ENCODE assay signal across 8 mouse cellular contexts in the genomic region with DNA sequence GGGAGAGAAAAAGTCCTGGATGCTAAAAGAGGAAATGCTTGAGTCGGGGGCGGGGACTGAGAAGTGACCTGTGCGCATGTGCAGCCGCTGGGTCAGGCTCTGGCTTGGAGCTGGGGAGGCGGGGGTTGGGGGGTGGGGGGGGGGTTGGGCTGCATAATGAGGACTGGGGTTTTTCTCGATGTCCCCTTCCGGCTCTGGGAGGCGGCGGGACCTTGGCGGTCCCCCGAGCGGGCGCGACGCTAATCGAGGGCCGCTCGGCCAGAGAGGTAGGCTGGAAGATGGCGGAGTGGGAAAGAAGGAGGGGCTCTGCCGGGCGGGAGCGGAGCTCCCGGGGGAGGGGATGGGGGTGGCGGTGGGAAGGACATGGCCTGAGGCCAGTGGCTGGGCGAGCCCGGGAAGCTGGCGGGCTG. TPM values are rescaled to one million over a fixed set of nuclear protein-coding genes. Genes with fewer than 3 reads are reported as not detected.
A peak's percentile ranks its signal among the peaks of the same experiment; 100 is the strongest.
DNase-seq lines count a peak whose midpoint lies in the region; ATAC-seq and TF ChIP-seq lines count a peak whose summit lies in the region.

No protein-coding gene starts in this region.

- H3K36me3 ChIP-seq in embryonic facial prominence, embryonic 10.5 days (replicated peaks): peaks cover 4% of the 10 kb centered on the region
- no peaks in the 10 kb centered on the region for H3K36me3 ChIP-seq in kidney, adult 2 months (ENCODE audit: control insufficient read depth, insufficient read depth, low read length)
- H3K36me3 ChIP-seq in limb, embryonic 15.5 days: no peaks in the 10 kb centered on the region
- H3K36me3 ChIP-seq in midbrain, postnatal 0 days (ENCODE audit: insufficient read depth, low read length): no peaks in the 10 kb centered on the region
- H3K36me3 ChIP-seq in stomach, embryonic 15.5 days: no peaks in the 10 kb centered on the region

- H3K4me1 ChIP-seq in embryonic facial prominence, embryonic 10.5 days: no peaks in the 10 kb centered on the region
- peaks cover 3% of the 10 kb centered on the region; the same call in 1 of the 2 replicates for H3K4me1 ChIP-seq in kidney, adult 2 months (ENCODE audit: control insufficient read depth, insufficient read depth, low read length)
- H3K4me1 ChIP-seq in limb, embryonic 15.5 days: peaks cover 5% of the 10 kb centered on the region; the same call in 1 of the 2 replicates
- H3K4me1 ChIP-seq in midbrain, postnatal 0 days (ENCODE audit: insufficient read depth, low read length): no peaks in the 10 kb centered on the region
- no peaks in the 10 kb centered on the region for H3K4me1 ChIP-seq in stomach, embryonic 15.5 days

- no peaks in the 10 kb centered on the region for H3K9me3 ChIP-seq in embryonic facial prominence, embryonic 10.5 days
- H3K9me3 ChIP-seq in limb, embryonic 15.5 days: no peaks in the 10 kb centered on the region
- no peaks in the 10 kb centered on the region for H3K9me3 ChIP-seq in midbrain, postnatal 0 days (ENCODE audit: low read length)
- H3K9me3 ChIP-seq in stomach, embryonic 15.5 days: no peaks in the 10 kb centered on the region

- H3K27me3 ChIP-seq in embryonic facial prominence, embryonic 10.5 days (replicated peaks; ENCODE audit: low read depth, poor library complexity, severe bottlenecking): no peaks in the 10 kb centered on the region
- H3K27me3 ChIP-seq in kidney, adult 2 months (replicated peaks; ENCODE audit: control insufficient read depth, insufficient read depth, low read length): no peaks in the 10 kb centered on the region
- no peaks in the 10 kb centered on the region for H3K27me3 ChIP-seq in limb, embryonic 15.5 days
- H3K27me3 ChIP-seq in midbrain, postnatal 0 days (ENCODE audit: insufficient read depth, low read length): no peaks in the 10 kb centered on the region
- no peaks in the 10 kb centered on the region for H3K27me3 ChIP-seq in stomach, embryonic 15.5 days (replicated peaks)

- WGBS in embryonic facial prominence, embryonic 10.5 days: 14% methylated on average over 27 of the region's 27 CpGs
- under 1% methylated on average over 22 of the region's 27 CpGs for WGBS in kidney, adult 2 months
- 33% methylated on average over 20 of the region's 27 CpGs for WGBS in limb, embryonic 15.5 days
- 29% methylated on average over 25 of the region's 27 CpGs for WGBS in midbrain, postnatal 0 days
- 20% methylated on average over 27 of the region's 27 CpGs for WGBS in stomach, embryonic 15.5 days

- H3K27ac ChIP-seq in embryonic facial prominence, embryonic 10.5 days (replicated peaks): peak overlapping the region; percentile 92
- peak overlapping the region; percentile 93 for H3K27ac ChIP-seq in kidney, adult 2 months (ENCODE audit: insufficient read depth, low read depth, low read length)
- peak overlapping the region; percentile 93 for H3K27ac ChIP-seq in limb, embryonic 15.5 days
- peak overlapping the region; percentile 82 for H3K27ac ChIP-seq in midbrain, postnatal 0 days (ENCODE audit: low read depth, low read length)
- peak overlapping the region; percentile 93 for H3K27ac ChIP-seq in stomach, embryonic 15.5 days

- no peak for TF ChIP-seq CTCF in kidney, adult 2 months (conservative IDR thresholded peaks at IDR 0.05; ENCODE audit: insufficient read depth, insufficient read length, low read depth, low read length)
- no peak for TF ChIP-seq CTCF in midbrain, postnatal 0 days (IDR thresholded peaks at IDR 0.05)

- peak overlapping the region; percentile 34 for H3K4me2 ChIP-seq in limb, embryonic 15.5 days
- H3K4me2 ChIP-seq in midbrain, postnatal 0 days (ENCODE audit: low read depth, low read length, poor library complexity, severe bottlenecking): peak overlapping the region; percentile 40
- H3K4me2 ChIP-seq in stomach, embryonic 15.5 days: peak overlapping the region; percentile 39

- ATAC-seq in limb, embryonic 15.5 days (ENCODE audit: insufficient number of reproducible peaks, low FRiP score, low TSS enrichment, low read depth): peak; percentile 81
- peak; percentile 86 for ATAC-seq in midbrain, postnatal 0 days (ENCODE audit: low FRiP score)
- ATAC-seq in stomach, embryonic 15.5 days (ENCODE audit: insufficient read depth, low FRiP score, low read depth): peak; percentile 44

- no peak overlapping the region for H3K9ac ChIP-seq in limb, embryonic 15.5 days
- peak overlapping the region; percentile 57 for H3K9ac ChIP-seq in midbrain, postnatal 0 days (replicated peaks; ENCODE audit: low read length, poor library complexity, severe bottlenecking)
- no peak overlapping the region for H3K9ac ChIP-seq in stomach, embryonic 15.5 days

- peak overlapping the region; percentile 57 for H3K4me3 ChIP-seq in embryonic facial prominence, embryonic 10.5 days
- H3K4me3 ChIP-seq in kidney, adult 2 months (ENCODE audit: insufficient read depth, low read depth, low read length): peak overlapping the region; percentile 61
- H3K4me3 ChIP-seq in limb, embryonic 15.5 days: peak overlapping the region; percentile 43
- peak overlapping the region; percentile 44 for H3K4me3 ChIP-seq in midbrain, postnatal 0 days (ENCODE audit: low read depth, low read length)
- peak overlapping the region; percentile 43 for H3K4me3 ChIP-seq in stomach, embryonic 15.5 days (replicated peaks)

- no peak for TF ChIP-seq POLR2A in kidney, adult 2 months (IDR thresholded peaks at IDR 0.05; ENCODE audit: low read depth, low read length)

- DNase-seq in right cerebral cortex, adult 18-20 months: peak; percentile 53
- no peak for DNase-seq in right cerebral cortex, postnatal 25 days
- peak; percentile 82 for DNase-seq in embryonic facial prominence, embryonic 10.5 days (ENCODE audit: low spot score)
- peak; percentile 72 for DNase-seq in heart, adult 8-10 months (ENCODE audit: low spot score)
- peak; percentile 85 for DNase-seq in kidney, adult 2 months
- peak; percentile 78 for DNase-seq in midbrain, postnatal 0 days (ENCODE audit: low spot score)

RNA-seq across cellular contexts. Expression of a gene that starts 8.3 kb away (rescaled TPM):
- polyA plus RNA-seq in embryonic facial prominence, embryonic 10.5 days (2016; fragmentation: Nextera tagmentation; extraction: Ambion mirVana): 11.4 and 11.8 TPM in 2 replicates
- total RNA-seq in heart, adult 8-10 months (2022): 10 to 100 TPM; 25.8 to 27.2 (median 25.9) TPM
- 7.4 and 10.5 TPM in 2 replicates for polyA plus RNA-seq in kidney, adult 2 months (2012; rRNA removed)
- 9.1 and 12.7 TPM in 2 replicates for polyA plus RNA-seq in limb, embryonic 15.5 days (2015; fragmentation: Nextera tagmentation; extraction: Ambion mirVana)
- total RNA-seq in midbrain, postnatal 0 days (2014; rRNA removed): 28.2 and 42.7 TPM in 2 replicates
- 8.7 and 11.8 TPM in 2 replicates for polyA plus RNA-seq in midbrain, postnatal 0 days (2015; fragmentation: Nextera tagmentation; extraction: Ambion mirVana)
- 13.5 and 14.3 TPM in 2 replicates for polyA plus RNA-seq in stomach, embryonic 15.5 days (2015; fragmentation: Nextera tagmentation; extraction: Ambion mirVana)
